Mouse (Mus musculus): ENCODE data around the gene Mkrn3.

Gene Mkrn3

DNA sequence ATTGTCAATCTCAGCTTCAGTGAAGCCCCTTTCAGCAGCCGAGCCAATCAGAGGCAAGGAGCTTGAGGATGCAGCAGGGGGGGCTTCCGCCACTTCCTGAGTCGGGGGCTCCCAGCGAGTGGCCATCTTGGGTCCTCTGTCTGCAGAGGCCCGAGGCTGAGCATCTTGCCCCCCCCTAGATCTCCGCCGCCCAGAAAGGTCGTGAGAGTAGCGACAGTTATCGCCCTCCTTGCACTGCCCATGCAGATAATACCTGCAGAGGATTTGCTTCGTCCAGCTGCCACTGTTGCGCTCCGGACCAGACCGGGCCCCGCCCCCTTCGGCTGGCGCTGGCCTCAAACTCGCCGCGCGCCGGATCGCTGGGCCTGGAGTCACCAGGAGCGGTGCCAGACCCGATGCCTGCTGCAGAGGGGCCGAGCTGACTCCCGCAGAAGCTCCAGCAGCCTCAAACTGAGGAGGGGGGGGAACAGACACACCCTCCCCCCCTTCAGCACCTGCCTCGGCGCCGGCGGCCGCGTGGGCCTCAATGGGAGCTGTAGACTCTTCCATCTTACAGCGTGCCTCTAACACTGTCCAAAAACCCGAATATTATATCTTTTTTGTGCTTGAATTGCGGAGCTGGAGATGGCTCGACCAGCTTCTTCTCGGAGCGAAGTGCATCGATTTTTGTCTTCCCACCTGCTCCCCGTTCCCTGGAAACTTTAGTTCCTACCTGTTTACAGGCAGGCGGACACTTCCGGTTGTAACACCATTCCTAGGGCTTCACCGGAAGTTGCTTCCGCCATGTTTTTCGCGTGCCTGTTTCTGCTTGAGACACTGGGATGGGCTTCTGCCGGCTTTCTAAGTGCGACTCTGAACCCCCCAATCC, at the start of gene Mkrn3:
TSS of gene Mkrn3 (minus strand) at position 647 of the 868 bp plus-strand sequence.
- in situ Hi-C loops (cut with MboI): no loop called here

DNA sequence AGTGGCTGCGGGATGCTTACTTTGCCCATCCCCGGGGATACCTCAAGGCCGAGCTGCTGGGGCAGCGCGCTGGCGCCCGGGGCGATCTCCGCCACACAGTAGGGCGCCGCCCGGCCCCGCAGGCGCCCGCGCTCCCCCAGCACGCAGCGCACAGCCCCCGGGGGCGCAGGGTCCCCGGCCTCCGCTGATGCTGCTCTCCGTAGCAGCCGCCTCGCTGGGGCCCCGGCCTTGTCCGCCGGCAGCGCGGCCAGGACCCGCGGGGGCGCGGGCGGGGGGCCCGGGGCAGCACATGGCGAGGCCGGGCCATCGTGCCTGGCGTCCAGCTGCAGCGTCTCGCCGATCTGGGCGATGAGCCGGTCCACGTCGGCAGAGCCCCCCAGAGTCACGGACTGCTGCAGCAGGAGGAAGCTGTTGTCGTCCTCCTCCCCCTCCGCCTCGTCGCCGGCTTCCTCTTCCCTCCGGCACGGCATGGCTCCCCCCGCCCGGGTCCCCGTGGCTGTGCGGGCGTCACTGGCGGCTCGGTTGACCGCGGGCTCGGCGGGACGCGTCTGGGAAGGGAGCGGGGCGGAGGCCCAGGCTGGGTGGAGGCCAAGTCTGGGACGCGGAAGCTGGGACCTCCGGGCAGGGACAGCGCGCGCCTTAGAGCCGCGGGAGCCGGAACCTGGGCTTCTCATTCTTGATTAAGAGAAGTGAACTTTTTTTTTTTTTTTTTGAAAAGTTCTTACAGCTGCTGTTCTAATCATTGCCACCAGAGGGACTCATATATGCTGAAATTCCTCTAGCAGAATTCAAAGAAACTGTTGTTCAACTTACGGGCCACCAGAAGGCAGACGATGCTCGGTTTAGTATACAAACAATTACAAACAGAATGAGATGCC, 44.2 kb upstream of the Mkrn3 start, which contains the start of gene Peg12:
TSS of gene Peg12 (minus strand) at position 633 of the 878 bp plus-strand sequence.
- in situ Hi-C loops (cut with MboI): no loop called here

DNA sequence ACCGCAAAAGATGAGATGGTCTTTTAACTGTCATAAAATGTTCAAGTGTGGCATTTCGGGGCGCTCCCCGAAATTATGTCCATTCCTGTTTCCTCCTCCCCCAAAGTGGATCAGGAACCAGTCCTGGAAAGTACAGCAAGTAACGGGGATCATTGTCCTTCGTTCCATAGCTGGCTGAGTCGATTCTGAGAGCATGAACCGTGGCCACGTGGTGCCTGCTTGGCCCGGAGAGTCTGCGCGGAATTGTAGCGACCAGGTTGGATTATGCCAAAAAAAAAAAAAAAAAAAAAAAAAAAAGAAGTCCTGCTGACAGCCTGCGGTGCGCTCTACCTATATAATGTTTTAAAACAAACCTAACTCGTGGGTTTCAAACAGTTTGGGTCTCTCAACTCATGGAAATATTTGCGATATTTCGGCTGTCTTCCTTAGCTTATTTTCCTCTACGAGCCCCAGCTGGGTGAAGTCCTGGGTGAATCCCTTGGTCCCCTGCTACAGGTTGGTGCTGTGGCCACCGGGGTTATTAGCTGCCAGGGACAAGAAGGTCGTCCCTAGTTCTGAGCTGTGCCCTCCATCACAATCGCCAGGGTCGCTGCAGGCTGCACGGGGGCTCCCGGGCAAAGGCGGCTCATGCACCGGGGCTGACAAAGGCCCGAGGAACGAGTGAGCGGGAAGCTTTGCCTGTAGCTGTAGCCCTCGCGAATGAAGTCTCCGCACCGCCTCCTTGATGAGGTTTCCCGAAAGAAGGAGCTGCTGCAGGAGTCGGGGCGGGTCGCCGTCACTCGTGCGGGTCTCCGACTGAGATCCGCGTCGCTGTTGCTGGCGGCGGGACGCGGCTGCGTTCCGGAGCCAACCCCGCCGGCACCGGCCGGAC, 43.3 kb upstream of the Mkrn3 start:
- in situ Hi-C loops (cut with MboI): no loop called here

DNA sequence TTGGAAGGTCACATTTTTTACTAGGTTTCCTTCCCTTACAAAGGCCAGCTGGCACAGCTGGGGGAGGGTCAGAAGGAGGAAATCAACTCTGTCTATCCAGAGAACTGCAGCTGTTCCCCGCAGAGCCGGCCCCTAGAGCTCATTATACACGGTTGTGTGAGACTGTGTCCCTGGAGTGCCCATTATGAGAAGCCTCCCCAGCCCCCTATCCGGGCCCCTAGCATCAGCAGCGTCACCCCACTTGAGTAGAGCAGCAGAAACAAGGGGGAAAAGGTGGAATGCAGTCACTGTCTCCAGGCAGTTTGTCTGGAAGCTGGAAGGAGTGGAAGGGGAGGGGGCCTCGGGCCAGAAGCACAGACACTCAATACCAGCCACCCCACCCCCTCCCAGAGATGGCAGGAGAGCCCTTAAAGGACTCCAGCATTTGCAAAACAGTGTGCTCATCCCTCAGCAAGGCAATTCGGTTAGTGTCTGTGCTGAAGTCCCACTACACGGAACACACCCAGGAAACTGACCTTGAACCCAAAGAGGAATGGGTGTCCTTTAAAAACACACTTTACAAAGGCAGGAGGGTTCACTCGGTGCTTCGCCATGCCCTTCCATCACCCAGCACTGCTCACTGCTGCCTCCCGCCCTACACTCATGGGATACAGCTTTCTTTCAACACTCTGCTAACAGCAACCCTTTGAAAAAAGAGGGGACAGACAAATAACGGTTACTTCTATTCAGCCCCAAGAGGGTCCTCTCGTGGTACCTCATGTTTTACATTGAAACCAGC, 42.5 kb upstream of the Mkrn3 start:
- in situ Hi-C loops (cut with MboI): no loop called here

DNA sequence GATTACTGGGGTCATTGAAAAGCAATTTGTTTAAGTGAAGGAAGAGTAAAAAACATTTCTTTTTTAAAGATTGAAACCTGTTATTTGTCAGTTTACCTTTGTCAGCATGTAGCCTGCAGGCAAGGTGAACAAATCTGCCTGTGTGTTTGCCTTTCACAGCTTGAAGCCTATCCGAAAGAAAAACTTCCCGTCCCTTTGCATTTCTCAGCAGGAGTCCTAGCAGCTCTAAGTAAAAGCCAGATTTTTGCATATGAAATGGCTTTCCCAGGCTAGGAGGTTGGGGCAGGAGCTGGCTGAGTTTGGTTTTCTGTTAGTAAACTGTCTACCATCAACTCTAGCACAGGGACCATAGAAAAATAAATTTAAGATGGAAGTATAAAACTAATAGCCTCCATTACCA, 32.4 kb upstream of the Mkrn3 start:
- in situ Hi-C loops (cut with MboI): no loop called here

DNA sequence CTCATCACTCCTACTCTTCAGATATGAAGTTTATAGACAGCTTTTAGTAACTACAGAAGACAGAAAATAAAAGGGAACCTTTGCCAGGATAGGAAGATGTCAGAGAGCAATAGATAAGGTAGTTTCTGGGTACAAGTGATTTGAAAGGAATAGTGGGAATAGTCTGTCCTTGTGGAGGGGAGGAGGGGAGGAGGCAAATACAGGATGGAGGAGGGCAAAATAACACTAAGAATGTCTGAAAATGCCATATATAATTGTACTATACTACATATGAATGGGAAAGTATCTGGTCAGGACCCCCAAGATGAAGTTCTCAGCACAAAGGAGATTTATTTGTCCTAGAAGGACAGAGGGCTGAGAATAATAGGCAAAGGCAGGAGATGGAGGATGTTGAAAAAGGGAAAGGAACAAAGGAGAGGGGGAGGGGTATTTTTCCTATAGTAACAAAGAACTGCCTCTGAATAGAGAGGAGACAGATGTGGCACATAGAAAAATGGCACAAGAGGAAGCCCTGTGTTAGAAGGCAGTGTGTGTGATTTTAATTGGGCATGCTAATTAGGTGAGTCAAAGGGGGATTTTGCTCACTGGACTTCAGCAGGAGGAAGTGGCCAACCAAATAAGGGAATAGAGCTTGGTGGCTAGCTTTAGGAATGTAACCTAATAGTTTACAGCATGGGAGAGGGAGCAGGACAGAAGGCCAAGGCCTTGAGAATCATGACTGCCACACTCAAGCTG, 25.7 kb upstream of the Mkrn3 start:
- in situ Hi-C loops (cut with MboI): no loop called here

DNA sequence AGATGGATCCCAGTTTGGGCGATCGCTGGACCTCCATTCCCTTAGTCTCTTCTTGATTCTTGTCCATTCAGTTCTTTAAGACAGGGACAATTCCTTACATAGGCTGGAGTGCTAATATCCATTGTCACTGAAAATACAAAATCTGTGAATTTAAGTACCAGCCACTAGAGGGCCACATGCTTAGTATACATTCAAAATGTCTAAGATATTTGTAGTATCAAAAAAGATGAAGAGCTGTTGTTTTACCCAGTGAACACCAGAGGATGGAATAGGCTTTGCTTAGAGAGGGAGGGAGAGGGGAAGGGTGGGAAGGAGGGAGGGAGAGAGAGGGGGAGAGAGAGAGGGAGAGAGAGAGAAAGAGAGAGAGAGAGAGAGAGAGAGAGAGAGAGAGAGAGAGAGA, 16.5 kb upstream of the Mkrn3 start:
- in situ Hi-C loops (cut with MboI): no loop called here

DNA sequence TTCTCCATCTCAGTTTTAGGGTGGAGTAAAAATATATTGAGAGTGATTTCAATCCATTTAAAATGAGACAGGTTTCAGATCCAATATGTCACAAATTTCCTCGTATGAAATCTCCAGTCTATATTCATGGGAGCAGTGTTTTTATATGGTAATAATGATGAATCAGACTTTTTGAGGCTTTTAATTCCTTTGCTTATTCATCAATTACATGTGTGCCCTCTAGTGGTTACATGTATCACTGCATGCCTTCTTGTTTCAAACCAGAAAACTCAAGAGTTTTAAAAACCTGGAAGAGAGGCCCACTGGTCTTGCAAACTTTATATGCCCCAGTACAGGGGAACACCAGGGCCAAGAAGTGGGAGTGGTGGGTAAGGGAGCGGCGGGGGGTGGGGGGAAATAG, 13.3 kb upstream of the Mkrn3 start:
- in situ Hi-C loops (cut with MboI): no loop called here

DNA sequence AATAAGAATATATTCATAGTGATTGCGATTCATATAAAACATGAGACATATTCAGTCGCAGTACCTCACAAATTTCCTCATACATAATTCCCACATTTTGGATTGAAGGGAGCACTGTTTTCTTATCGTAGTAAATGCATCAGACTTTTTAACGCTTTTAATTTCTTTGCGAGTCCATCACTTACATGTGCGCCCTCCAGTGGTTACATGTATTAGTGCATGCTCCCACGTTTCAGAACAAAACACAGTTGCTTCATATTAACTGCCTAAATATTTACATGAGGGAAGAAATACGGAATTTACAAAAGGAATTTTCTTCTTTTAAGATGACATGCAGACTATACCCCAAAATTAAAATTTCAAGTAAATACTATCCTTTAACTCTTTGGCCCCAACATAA, 8.4 kb upstream of the Mkrn3 start:
- in situ Hi-C loops (cut with MboI): no loop called here

DNA sequence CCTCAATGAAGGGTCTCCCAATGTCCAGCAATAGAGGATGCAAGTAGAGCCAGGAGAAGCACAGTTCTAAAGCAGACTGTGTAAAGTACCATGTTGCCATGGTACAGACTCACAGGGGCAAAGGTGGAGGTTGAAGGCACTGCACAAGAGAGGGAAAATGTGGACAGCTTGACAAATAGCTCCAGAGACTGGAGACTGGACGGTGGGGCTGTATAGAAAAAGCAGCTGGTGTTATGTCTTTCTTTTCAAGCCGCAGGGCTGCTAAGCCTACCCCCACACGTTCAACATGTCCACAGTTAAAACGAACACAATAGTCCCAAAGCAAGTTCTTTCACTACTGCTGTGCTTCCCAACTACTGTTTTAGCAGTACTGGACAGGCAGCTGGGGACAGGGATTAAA, 3.3 kb upstream of the Mkrn3 start:
- in situ Hi-C loops (cut with MboI): no loop called here

DNA sequence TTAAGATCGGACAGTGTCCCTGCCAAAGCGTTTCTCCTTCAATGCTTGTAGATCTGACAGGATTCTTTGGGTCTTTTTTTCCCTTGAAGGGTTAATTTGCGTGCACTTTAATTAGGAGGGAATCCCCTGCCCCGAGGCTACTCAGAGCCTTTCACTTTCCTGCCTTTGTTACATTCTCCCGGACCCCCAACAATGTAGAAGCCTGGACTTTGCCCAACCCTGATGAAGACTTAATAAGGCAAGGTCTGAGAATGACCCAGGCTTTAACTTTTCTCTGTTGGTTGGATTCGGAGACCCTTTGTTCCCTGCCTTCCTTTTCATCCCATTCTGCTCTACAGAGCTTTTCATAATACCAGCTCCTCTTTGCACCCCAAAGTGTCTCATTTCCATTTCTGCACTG, 627 bp upstream of the Mkrn3 start:
- in situ Hi-C loops (cut with MboI): no loop called here

DNA sequence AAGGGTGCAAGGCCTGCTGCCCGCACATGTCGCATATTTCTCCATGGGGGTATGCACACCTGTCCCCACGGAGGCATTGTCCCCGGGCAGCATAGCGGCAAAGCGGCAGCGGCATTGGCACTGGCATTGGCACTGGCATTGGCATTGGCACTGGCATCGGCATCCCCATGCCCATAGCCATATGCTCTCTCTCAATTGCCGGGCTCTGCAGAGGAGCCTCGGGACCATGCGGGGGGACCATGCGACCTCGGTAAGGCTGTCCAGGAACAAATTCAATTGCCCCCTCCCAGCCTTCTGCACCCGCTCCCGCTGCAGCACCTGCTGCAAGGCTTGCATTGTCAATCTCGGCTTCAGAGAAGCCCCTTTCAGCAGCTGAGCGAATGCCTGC, 840 bp downstream of the Mkrn3 start:
- in situ Hi-C loops (cut with MboI): no loop called here

DNA sequence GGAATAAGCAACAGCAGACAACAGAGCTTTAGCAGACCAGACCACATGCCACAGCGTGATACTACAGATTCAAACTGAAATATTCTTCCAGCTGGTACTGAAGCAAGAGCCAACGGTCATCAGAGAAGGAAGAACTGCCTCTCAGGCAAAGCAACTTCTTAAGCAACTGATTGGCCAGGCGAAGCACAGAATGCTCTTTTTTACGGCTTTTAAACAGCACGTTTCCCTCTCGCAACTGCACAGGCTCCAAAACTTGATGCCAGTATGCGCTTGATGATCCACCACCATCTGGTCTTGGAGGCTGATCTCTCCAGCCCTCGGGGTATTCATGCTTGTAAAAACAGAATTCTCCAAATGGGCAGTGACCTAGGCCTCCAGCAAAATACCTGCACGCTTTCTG, 1.6 kb downstream of the Mkrn3 start:
- in situ Hi-C loops (cut with MboI): no loop called here

DNA sequence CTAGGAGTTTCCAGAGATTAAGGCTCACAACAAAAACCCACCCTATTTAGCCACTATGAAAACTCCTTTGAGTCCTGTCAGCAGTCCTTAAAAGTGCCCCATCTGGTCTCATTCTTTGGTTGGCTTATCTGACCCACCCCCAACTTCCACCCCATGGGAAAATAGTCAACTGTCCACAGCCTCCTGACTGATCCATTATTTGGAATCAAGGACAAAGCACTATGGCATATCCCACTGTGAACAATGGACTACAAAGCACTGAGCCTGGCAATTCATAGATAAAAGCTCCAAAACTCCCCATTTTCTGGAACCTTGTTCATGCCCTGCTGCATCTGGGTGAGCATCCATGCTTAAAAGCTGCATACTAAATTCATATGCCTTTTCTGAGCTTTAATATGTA, 3.8 kb downstream of the Mkrn3 start:
- in situ Hi-C loops (cut with MboI): no loop called here

DNA sequence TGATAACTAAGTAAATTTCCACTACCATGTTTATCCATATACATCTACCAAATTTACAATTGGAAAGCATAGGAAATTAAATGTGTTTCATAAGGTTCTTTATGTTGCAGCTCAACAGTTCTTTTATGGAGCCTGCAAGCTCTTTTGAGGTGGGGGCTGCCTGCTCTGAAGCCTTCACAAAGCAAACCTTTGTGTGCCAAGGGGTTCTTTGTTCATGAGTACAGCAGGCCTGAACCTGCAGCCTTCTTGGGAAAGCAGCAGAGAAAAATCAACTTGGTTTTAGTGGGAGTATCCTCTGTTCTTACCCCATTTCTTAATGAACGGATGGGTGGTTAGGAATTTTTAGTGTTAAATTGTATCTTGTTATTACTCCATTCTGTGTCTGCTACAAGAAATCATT, 4.7 kb downstream of the Mkrn3 start:
- in situ Hi-C loops (cut with MboI): no loop called here

DNA sequence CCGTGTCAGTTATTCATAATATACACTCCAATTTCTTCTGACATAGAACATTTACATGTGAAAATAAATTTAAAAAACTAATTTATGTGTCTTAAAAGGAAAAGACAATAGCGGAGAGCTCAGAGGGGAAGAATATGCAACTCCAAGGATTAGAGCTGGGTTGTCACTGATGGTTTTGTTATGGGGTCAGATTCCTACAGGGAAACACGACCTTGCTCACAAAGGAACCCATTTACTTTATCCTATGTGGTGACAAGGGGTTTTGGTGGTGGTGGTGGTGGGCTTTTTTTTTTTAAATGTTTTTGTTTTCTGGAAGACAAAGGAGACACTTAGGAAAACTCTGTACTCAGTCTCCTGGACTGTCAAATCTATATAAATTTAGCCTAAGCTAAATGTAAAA, 12.1 kb downstream of the Mkrn3 start:
- in situ Hi-C loops (cut with MboI): no loop called here

DNA sequence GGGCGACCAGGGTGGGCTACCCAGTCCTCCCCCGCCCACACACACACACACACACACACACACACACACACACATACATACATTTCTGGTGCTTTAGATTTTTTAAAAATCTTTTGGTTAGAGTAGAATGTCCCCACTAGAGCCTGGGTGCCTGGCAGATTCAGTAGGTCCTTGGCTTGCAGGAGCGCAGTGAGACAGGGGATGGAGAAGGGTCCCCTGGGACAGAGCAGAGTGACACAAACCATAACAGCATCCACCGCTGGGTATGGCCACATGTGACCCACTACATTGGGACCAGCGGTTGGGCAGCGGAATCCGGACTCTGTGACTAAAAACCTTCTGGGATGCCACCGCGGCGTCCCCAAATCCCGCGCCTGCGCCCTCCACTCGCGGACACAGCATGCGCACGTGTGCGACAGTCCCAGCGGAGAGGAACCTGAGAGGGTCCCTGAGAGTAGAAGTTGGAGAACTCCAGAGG, 13.3 kb downstream of the Mkrn3 start:
- in situ Hi-C loops (cut with MboI): no loop called here

DNA sequence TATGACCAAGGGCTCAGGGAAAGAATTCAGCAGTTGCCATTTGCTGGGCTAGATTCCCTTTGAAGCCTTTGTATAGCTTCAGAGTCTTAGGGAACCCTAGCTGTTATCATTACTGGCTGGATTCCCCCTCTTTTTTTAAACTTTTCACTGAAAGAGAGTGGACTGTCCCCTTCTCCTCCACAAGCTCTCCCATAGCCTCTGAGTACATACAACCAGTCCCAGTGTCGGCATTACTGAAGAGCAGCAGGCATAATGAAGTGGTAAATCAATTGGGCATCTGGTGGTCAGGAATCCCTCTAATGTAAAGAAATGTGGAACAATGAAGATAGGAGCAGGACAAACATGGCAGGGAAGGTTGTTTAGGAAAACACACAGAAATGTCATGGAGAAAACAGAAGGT, 27.7 kb downstream of the Mkrn3 start:
- in situ Hi-C loops (cut with MboI): no loop called here

DNA sequence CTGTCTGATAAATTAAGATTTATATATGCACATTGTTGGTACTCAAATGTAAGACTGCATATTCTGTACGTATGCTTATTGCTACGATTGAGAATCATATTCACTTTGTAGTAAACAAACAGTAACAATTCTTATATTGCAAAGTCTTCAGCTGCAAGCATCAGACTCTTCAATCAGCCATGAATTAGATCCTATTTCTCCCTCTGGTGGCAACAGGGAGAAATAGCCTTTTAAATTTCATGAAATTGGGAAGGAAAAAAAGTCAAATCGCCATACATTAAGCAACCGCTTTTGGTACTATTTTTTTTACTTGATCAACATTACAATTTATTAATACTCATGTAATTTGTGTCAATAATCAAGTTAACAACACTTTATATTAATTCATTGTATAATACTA, 31.6 kb downstream of the Mkrn3 start:
- in situ Hi-C loops (cut with MboI): no loop called here

DNA sequence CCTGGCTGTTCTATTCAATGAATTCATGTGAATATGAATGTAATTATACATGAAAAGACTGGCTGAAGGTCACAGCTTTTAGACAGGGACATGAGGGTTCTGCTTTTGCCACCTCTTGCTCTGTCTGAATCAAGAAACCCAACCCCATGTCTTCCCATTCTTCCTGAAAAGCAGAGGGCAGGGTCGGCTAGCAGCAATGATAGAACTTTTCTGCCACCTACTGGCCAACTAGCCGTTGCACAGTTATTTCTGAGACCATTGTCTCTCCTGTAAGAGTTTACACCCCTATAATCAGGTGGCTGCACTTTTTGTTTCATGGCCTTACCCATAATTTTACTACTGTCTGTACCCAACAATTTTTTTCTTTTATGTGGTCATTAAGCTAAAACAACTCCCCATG, 37.5 kb downstream of the Mkrn3 start:
- in situ Hi-C loops (cut with MboI): no loop called here

Measured in mature B cell (primary cell).